Mouse (Mus musculus): Measurements from ENCODE around the gene Efcab2.

DNA sequence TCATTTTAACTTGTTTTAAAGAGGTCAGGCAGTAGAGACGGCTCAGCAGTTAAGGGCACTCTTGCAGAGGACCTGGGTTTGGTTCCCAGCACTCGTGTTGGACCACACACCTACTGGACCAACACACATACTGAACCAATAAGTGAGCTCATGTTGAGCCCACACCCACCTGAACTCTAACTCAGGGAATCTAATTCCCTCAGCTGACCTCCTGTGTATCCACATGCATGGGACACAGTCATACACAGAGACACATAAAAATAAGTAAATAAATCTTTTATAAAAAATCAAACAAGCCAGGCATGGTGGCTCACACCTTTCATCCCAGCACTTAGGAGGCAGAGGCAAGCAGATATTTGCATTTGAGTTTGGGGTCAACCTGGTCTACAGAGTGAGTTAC, 44.0 kb downstream of the Efcab2 start:
- TF ChIP-seq POLR2A (IDR thresholded peaks at IDR 0.05; ENCODE audit: low read depth, low read length): no peak
- TF ChIP-seq CTCF (IDR thresholded peaks at IDR 0.05; ENCODE audit: extremely low read depth, insufficient read length, insufficient replicate concordance, low read depth, low read length): no peak
